Mouse (Mus musculus): ENCODE data around the gene Tmem135.

DNA sequence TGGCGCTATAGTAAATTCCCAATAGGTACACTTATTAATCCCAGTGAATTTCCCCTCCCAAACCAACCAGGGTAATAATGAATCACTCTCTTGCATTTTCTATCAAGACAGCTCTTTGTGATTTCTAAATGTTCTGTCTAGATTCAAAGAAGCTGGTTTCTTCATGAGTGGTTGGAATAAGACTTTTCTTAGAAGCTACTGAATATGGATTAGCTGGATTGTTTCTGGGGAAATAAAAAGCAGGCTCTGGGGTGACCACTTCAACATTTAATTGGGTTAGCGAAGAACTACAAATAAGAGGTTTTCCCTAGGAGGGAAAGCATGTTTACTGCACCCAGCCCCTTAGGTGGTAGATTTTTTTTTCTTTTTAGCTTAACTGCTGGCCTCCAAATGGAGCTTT lies 3.3 kb downstream of the Tmem135 start:
- TF ChIP-seq CTCF (IDR thresholded peaks at IDR 0.05): no peak
- TF ChIP-seq POLR2A (IDR thresholded peaks at IDR 0.05; ENCODE audit: insufficient read depth, low read depth, low read length): no peak
- no peak for TF ChIP-seq EP300 (IDR thresholded peaks at IDR 0.05; ENCODE audit: insufficient read depth, low read depth, low read length)

Data from heart, adult 2 months (tissue).